Mouse (Mus musculus): Measurements from ENCODE around the gene Hoxd9. TPM values are rescaled to one million over a fixed set of nuclear protein-coding genes. Genes with fewer than 3 reads are reported as not detected.

Hoxd9 gene
- polyA plus RNA-seq, 1 experiment from 2014 or later: not detected

DNA sequence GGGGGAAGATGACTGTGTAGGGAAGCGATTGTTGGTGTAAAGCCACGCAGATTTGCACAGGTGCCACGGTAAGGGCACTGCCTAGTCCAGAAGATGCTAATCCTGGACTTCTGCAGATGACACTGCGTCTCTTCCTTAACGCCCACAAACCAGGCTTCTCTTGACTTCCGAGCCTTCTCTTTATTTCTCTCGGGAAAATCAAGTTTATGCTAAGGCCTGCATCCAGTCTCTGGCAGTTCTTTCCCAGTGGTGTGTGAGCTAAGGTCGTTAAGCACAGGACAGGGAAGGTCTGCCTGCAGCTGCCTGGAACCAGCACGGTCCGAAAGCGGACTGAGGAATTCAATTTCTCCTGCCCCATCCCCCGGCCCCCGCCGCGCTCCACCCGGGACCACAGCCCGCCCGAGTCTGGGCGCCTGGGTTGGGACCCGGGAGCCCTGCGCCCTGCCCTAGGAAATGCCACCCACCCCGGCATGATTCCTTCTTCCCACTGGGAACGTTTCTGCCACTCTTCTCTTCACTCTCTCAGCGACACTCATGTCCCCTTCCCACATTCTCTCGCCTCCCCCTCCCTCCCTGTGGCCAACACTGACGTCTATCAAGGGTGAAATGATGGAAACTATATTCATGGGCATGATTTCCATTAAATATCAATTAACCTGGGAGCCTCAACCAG lies 6.3 kb downstream of the Hoxd9 start:
- no peak overlapping the region for H3K4me2 ChIP-seq (ENCODE audit: low read length)
- no peak for ATAC-seq (ENCODE audit: low FRiP score, low TSS enrichment)
- H3K36me3 ChIP-seq (ENCODE audit: control insufficient read depth, insufficient read depth, low read length): no peaks in the 10 kb centered on the region
- H3K9ac ChIP-seq (replicated peaks; ENCODE audit: low read length): no peak overlapping the region
- DNase-seq: no peak
- H3K27ac ChIP-seq (replicated peaks; ENCODE audit: low read depth, low read length): no peak overlapping the region
- H3K4me1 ChIP-seq (ENCODE audit: control insufficient read depth, insufficient read depth, low read length): no peaks in the 10 kb centered on the region
- no peak overlapping the region for H3K4me3 ChIP-seq (replicated peaks; ENCODE audit: low read depth, low read length)
- WGBS: 1% methylated on average over 26 of the region's 26 CpGs
- peaks cover 95% of the 10 kb centered on the region for H3K27me3 ChIP-seq (ENCODE audit: control insufficient read depth, insufficient read depth, low read length)
- no peaks in the 10 kb centered on the region for H3K9me3 ChIP-seq (ENCODE audit: control insufficient read depth, low read length)

DNA sequence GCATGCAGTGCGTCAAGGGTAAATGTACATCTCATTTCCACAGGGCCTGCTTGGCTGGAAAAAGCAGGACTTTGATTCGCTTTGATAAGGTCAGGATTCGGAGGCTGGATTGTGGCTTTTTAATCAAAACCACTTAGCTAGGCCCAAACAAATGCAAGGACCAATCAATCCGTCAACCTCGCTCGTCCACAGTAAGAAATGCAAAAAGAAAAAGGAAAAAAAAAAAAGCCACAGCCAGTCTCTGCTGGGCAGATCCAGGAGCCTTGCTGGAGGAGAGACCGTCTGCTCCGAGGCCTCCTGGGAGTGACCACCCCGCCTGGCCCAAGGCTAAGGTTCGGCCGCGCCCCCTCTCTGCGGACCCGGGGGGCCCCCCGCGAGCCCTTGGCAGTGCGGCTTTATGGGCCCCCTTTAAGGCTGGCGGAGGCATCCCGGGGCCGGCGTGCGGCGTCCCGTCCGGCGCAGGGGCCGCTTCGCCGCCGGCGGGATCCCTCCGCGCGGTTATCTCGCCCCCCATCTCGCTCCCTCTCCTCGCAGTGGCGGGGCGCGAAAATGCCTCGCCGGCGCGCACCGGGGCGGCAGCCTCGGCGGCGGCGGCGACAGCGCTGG lies 7.0 kb downstream of the Hoxd9 start, which contains the start of gene Hoxd8:
Gene Hoxd8 (plus strand): TSS at position 223 of the 606 bp plus-strand sequence.
- DNase-seq (no peak), ATAC-seq (ENCODE audit: low FRiP score, low TSS enrichment) (no peak)
- peaks cover 95% of the 10 kb centered on the region for H3K27me3 ChIP-seq (ENCODE audit: control insufficient read depth, insufficient read depth, low read length)
- peak within 1 kb of the TSS; percentile 24 for H3K4me3 ChIP-seq (replicated peaks; ENCODE audit: low read depth, low read length)
- H3K36me3 ChIP-seq (ENCODE audit: control insufficient read depth, insufficient read depth, low read length): no peaks in the 10 kb centered on the region
- WGBS: under 1% methylated on average over 48 of the region's 52 CpGs
- peak within 1 kb of the TSS; percentile 51 for H3K4me2 ChIP-seq (ENCODE audit: low read length)
- no peak within 1 kb of the TSS for H3K27ac ChIP-seq (replicated peaks; ENCODE audit: low read depth, low read length)
- no peaks in the 10 kb centered on the region for H3K4me1 ChIP-seq (ENCODE audit: control insufficient read depth, insufficient read depth, low read length)
- no peaks in the 10 kb centered on the region for H3K9me3 ChIP-seq (ENCODE audit: control insufficient read depth, low read length)
- no peak within 1 kb of the TSS for H3K9ac ChIP-seq (replicated peaks; ENCODE audit: low read length)

DNA sequence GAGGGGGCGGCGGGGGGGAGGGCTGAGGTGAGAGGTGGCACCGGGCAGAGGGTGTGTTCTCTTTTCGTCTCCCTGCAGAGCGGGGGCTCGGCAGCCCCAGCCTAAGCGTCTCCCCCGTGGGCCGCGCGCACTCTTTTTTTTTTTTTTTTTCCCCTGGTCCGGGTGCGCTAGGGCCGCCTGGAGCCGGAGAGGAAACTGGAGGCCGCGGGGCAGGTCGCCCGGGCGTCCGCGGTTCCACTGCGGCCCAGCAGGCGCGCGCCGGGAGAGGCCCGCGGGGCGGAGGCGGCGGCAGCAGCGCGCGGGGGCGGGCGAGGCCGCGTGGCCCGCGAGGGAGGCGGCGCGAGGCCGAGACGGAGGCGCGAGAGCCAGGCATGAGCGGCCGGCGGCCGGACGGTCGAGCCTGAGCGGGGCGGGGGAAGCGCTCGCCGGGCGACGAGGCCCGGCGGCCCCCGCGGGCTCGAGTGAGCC lies 7.5 kb downstream of the Hoxd9 start:
- H3K36me3 ChIP-seq (ENCODE audit: control insufficient read depth, insufficient read depth, low read length): no peaks in the 10 kb centered on the region
- no peak overlapping the region for H3K9ac ChIP-seq (replicated peaks; ENCODE audit: low read length)
- DNase-seq (no peak), ATAC-seq (ENCODE audit: low FRiP score, low TSS enrichment) (no peak)
- H3K4me1 ChIP-seq (ENCODE audit: control insufficient read depth, insufficient read depth, low read length): no peaks in the 10 kb centered on the region
- no peak overlapping the region for H3K27ac ChIP-seq (replicated peaks; ENCODE audit: low read depth, low read length)
- peaks cover 94% of the 10 kb centered on the region for H3K27me3 ChIP-seq (ENCODE audit: control insufficient read depth, insufficient read depth, low read length)
- H3K4me3 ChIP-seq (replicated peaks; ENCODE audit: low read depth, low read length): peak overlapping the region; percentile 24
- H3K4me2 ChIP-seq (ENCODE audit: low read length): peak overlapping the region; percentile 51
- no peaks in the 10 kb centered on the region for H3K9me3 ChIP-seq (ENCODE audit: control insufficient read depth, low read length)
- WGBS: under 1% methylated on average over 62 of the region's 66 CpGs

DNA sequence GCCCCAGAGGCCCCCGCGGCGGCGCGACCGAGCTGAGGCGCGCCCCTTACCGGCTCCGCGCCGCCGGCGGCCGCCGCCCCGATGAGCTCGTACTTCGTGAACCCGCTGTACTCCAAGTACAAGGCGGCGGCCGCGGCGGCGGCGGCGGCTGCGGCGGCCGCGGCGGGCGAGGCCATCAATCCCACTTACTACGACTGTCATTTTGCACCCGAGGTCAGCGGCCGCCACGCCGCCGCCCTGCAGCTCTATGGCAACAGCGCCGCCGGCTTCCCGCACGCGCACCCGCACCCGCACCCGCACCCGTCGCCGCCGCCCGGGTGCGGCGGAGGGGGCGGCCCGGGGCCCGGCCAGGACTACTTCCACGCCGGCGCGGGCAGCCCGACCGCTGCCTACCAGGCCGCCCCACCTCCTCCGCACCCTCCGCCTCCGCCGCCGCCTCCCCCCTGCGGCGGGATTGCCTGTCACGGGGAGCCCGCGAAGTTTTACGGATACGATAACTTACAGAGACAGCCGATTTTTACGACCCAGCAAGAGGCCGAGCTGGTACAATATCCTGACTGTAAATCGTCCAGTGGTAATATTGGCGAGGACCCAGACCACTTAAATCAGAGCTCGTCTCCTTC lies 8.1 kb downstream of the Hoxd9 start:
- DNase-seq (no peak), ATAC-seq (ENCODE audit: low FRiP score, low TSS enrichment) (no peak)
- WGBS: under 1% methylated on average over 69 of the region's 85 CpGs
- no peaks in the 10 kb centered on the region for H3K9me3 ChIP-seq (ENCODE audit: control insufficient read depth, low read length)
- H3K36me3 ChIP-seq (ENCODE audit: control insufficient read depth, insufficient read depth, low read length): no peaks in the 10 kb centered on the region
- peaks cover 94% of the 10 kb centered on the region for H3K27me3 ChIP-seq (ENCODE audit: control insufficient read depth, insufficient read depth, low read length)
- H3K27ac ChIP-seq (replicated peaks; ENCODE audit: low read depth, low read length): no peak overlapping the region
- H3K4me1 ChIP-seq (ENCODE audit: control insufficient read depth, insufficient read depth, low read length): no peaks in the 10 kb centered on the region
- H3K4me3 ChIP-seq (replicated peaks; ENCODE audit: low read depth, low read length): peak overlapping the region; percentile 24
- H3K4me2 ChIP-seq (ENCODE audit: low read length): peak overlapping the region; percentile 51
- no peak overlapping the region for H3K9ac ChIP-seq (replicated peaks; ENCODE audit: low read length)

DNA sequence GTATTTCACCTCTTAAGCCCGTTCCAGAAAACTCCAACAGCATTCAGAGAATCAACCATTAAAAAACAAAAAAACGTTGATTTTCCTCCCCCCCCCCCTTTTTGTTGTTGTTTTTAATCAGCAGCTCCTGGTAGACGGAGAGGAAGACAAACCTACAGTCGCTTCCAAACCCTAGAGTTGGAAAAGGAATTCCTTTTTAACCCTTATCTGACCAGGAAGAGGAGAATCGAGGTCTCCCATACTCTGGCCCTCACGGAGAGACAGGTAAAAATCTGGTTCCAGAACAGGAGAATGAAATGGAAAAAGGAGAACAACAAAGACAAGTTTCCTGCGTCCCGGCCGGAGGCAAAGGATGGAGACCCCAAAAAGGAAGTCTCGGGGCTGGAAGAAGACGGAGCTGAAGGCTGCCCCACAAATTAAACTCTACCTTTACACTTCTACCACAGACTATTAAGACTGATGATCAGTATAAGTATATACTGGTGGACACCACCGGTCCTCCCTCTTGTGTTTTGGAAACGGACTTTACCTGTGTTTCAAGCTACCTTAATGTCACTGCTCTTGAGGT lies 8.9 kb downstream of the Hoxd9 start:
- H3K9ac ChIP-seq (replicated peaks; ENCODE audit: low read length): no peak overlapping the region
- H3K4me3 ChIP-seq (replicated peaks; ENCODE audit: low read depth, low read length): no peak overlapping the region
- 2% methylated on average over 13 of the region's 13 CpGs for WGBS
- H3K27ac ChIP-seq (replicated peaks; ENCODE audit: low read depth, low read length): no peak overlapping the region
- H3K4me1 ChIP-seq (ENCODE audit: control insufficient read depth, insufficient read depth, low read length): no peaks in the 10 kb centered on the region
- H3K36me3 ChIP-seq (ENCODE audit: control insufficient read depth, insufficient read depth, low read length): no peaks in the 10 kb centered on the region
- H3K9me3 ChIP-seq (ENCODE audit: control insufficient read depth, low read length): no peaks in the 10 kb centered on the region
- H3K4me2 ChIP-seq (ENCODE audit: low read length): no peak overlapping the region
- peaks cover 94% of the 10 kb centered on the region for H3K27me3 ChIP-seq (ENCODE audit: control insufficient read depth, insufficient read depth, low read length)
- DNase-seq (no peak), ATAC-seq (ENCODE audit: low FRiP score, low TSS enrichment) (no peak)

DNA sequence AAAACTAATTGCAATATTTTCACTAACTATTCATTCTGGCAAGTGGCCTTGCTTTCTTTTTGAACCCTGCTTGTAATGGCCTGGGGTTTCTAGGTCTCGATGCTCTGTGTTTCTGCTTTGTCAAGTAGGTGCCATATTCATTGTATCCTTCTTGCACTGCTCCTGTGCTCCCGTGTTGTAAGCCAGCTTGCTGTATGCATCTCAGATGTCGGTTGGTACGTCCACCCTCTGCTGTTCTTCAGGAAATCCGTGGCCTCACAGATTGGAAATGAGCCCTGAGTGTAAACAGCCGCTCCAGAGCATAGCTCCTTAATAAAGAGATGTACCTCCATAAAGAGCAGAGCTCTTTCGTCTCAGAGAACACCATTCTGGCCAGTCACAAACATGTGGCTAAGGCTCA lies 10.1 kb downstream of the Hoxd9 start:
- no peak overlapping the region for H3K9ac ChIP-seq (replicated peaks; ENCODE audit: low read length)
- H3K4me2 ChIP-seq (ENCODE audit: low read length): no peak overlapping the region
- no peaks in the 10 kb centered on the region for H3K36me3 ChIP-seq (ENCODE audit: control insufficient read depth, insufficient read depth, low read length)
- no peaks in the 10 kb centered on the region for H3K9me3 ChIP-seq (ENCODE audit: control insufficient read depth, low read length)
- 7% methylated on average over 7 of the region's 7 CpGs for WGBS
- peaks cover 96% of the 10 kb centered on the region for H3K27me3 ChIP-seq (ENCODE audit: control insufficient read depth, insufficient read depth, low read length)
- H3K4me3 ChIP-seq (replicated peaks; ENCODE audit: low read depth, low read length): no peak overlapping the region
- DNase-seq (no peak), ATAC-seq (ENCODE audit: low FRiP score, low TSS enrichment) (no peak)
- 0 out of 2 replicates have a peak, but pooled peaks cover 4% of the 10 kb centered on the region for H3K4me1 ChIP-seq (ENCODE audit: control insufficient read depth, insufficient read depth, low read length)
- H3K27ac ChIP-seq (replicated peaks; ENCODE audit: low read depth, low read length): no peak overlapping the region

DNA sequence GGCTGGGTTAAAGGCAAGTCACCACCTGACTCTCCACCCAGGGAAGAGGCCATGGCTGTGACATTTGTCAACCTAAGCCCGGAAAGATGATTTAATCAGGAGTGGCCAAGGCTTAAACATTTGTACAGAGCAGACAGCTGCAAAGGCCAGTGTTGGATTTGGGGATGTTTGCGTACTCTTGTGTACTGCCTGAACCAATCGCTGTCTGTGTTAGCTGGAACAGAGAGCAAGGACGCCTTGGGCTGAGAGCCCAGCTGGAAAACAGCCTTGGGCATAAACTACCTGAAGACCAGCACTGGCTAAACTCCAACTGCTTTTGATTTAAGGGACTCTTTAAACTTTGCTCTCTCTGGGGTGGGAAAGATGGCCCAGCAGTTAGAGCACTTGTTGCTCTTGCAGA lies 11.1 kb downstream of the Hoxd9 start:
- Histone ChIP-seq H3K9ac (replicated peaks; ENCODE audit: low read length) (no peak overlapping the region), H3K4me3 (replicated peaks; ENCODE audit: low read depth, low read length) (no peak overlapping the region), H3K36me3 (ENCODE audit: control insufficient read depth, insufficient read depth, low read length) (no peaks in the 10 kb centered on the region), H3K4me1 (ENCODE audit: control insufficient read depth, insufficient read depth, low read length) (0 out of 2 replicates have a peak, but pooled peaks cover 4% of the 10 kb centered on the region), H3K27ac (replicated peaks; ENCODE audit: low read depth, low read length) (no peak overlapping the region), H3K4me2 (ENCODE audit: low read length) (no peak overlapping the region), H3K27me3 (ENCODE audit: control insufficient read depth, insufficient read depth, low read length) (peaks cover 96% of the 10 kb centered on the region), H3K9me3 (ENCODE audit: control insufficient read depth, low read length) (no peaks in the 10 kb centered on the region)
- DNase-seq (no peak), ATAC-seq (ENCODE audit: low FRiP score, low TSS enrichment) (no peak)
- 2% methylated on average over 4 of the region's 4 CpGs for WGBS

DNA sequence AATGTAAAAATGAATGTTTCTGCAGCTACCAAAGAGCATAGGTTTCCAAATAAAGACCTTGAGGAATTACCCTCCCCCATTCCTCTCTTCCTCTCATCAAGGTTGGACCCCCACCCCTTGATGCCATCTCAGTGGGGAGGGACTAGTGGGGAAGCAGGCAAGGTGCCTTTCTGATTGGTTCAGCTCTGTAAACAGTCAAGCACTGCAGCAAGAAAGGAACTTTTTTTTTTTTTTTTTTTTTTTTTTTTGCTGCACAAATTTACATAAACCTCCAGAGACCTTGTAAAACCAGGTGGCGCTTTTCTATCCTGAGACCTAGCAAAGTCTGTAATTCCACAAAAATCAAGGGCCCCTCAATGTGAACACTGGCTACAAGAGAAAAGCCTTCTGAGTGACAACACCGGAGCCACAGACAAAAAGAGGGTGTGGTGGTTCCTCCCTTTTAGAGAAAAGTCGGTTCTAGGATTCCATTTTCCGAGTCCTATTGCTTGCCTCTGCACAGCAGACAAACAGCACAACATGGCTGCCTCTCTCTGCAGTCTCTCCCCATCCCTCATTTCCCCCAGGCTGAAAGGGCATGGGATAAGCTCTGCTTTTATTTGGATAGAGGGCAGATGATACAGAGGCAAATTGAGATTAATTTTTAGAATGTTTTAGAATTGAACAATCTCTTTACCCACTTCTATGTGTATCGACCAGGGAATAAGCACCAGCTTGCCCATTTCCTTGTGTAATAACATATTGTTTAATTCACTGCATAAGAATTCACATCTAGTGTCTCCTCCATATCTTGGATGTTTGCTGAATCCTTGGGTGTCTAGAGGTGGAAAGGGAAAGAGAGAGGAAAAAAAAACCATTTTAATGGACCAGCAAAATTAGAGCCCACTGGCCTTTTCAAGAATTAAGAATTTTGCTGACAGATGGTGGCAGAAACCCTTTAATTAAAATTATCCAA lies 12.2 kb downstream of the Hoxd9 start:
- DNase-seq: no peak
- no peaks in the 10 kb centered on the region for H3K9me3 ChIP-seq (ENCODE audit: control insufficient read depth, low read length)

More for the DNA sequence above, 12.2 kb downstream of the Hoxd9 start:
- H3K27ac ChIP-seq (replicated peaks; ENCODE audit: low read depth, low read length): no peak overlapping the region
- WGBS: 5% methylated on average over 5 of the region's 5 CpGs
- H3K36me3 ChIP-seq (ENCODE audit: control insufficient read depth, insufficient read depth, low read length): no peaks in the 10 kb centered on the region
- H3K9ac ChIP-seq (replicated peaks; ENCODE audit: low read length): no peak overlapping the region
- H3K4me2 ChIP-seq (ENCODE audit: low read length): no peak overlapping the region
- no peak overlapping the region for H3K4me3 ChIP-seq (replicated peaks; ENCODE audit: low read depth, low read length)
- peaks cover 96% of the 10 kb centered on the region for H3K27me3 ChIP-seq (ENCODE audit: control insufficient read depth, insufficient read depth, low read length)
- 0 out of 2 replicates have a peak, but pooled peaks cover 4% of the 10 kb centered on the region for H3K4me1 ChIP-seq (ENCODE audit: control insufficient read depth, insufficient read depth, low read length)
- no peak for ATAC-seq (ENCODE audit: low FRiP score, low TSS enrichment)

Data from midbrain, embryonic 14.5 days (tissue).